Mouse (Mus musculus): ENCODE data around the gene Plbd2. TPM values are rescaled to one million over a fixed set of nuclear protein-coding genes. Genes with fewer than 3 reads are reported as not detected.

The Plbd2 gene
- polyA plus RNA-seq, 1 experiment from 2014 or later = 58.9 TPM

GRCm38 (mm10) chr5:120454756-120455337 lies 48.6 kb downstream of the Plbd2 start:
- no peak overlapping the region for H3K9ac ChIP-seq
- no peak overlapping the region for H3K27ac ChIP-seq
- no peak for ATAC-seq (ENCODE audit: insufficient number of reproducible peaks, low FRiP score, low TSS enrichment, low read depth)
- no peak overlapping the region for H3K4me2 ChIP-seq
- H3K27me3 ChIP-seq = peaks cover 41% of the 10 kb centered on the region
- WGBS = 37% methylated on average over 14 of the region's 14 CpGs
- H3K4me3 ChIP-seq = no peak overlapping the region
- no peaks in the 10 kb centered on the region for H3K4me1 ChIP-seq
- no peaks in the 10 kb centered on the region for H3K9me3 ChIP-seq
- H3K36me3 ChIP-seq = no peaks in the 10 kb centered on the region

GRCm38 (mm10) chr5:120447305-120447704 lies 56.1 kb downstream of the Plbd2 start:
- H3K4me2 ChIP-seq = no peak overlapping the region
- H3K9me3 ChIP-seq = no peaks in the 10 kb centered on the region
- peaks cover 52% of the 10 kb centered on the region for H3K27me3 ChIP-seq
- 26% methylated on average over 13 of the region's 13 CpGs for WGBS
- H3K9ac ChIP-seq = no peak overlapping the region
- no peak overlapping the region for H3K27ac ChIP-seq
- ATAC-seq (ENCODE audit: insufficient number of reproducible peaks, low FRiP score, low TSS enrichment, low read depth) = no peak
- no peaks in the 10 kb centered on the region for H3K36me3 ChIP-seq
- H3K4me3 ChIP-seq = no peak overlapping the region
- H3K4me1 ChIP-seq = no peaks in the 10 kb centered on the region

GRCm38 (mm10) chr5:120440733-120441132 lies 62.7 kb downstream of the Plbd2 start:
- no peak for ATAC-seq (ENCODE audit: insufficient number of reproducible peaks, low FRiP score, low TSS enrichment, low read depth)
- 6% methylated on average over 11 of the region's 14 CpGs for whole genome bisulfite sequencing
- Histone ChIP-seq H3K4me1 (peaks cover 23% of the 10 kb centered on the region), H3K9ac (no peak overlapping the region), H3K27ac (no peak overlapping the region), H3K4me2 (peak overlapping the region; percentile 51), H3K4me3 (peak overlapping the region; percentile 29; the same call in 1 of the 2 replicates), H3K9me3 (no peaks in the 10 kb centered on the region), H3K36me3 (no peaks in the 10 kb centered on the region), H3K27me3 (peaks cover 90% of the 10 kb centered on the region)

- H3K27me3 ChIP-seq = peaks cover 90% of the 10 kb centered on the region
- no peaks in the 10 kb centered on the region for H3K36me3 ChIP-seq
- no peak overlapping the region for H3K9ac ChIP-seq
- ATAC-seq (ENCODE audit: insufficient number of reproducible peaks, low FRiP score, low TSS enrichment, low read depth) = no peak
- peak overlapping the region; percentile 51 for H3K4me2 ChIP-seq
- WGBS = under 1% methylated on average over 61 of the region's 61 CpGs
- peak overlapping the region; percentile 29 for H3K4me3 ChIP-seq
- H3K9me3 ChIP-seq = no peaks in the 10 kb centered on the region
- H3K27ac ChIP-seq = no peak overlapping the region
- peaks cover 24% of the 10 kb centered on the region for H3K4me1 ChIP-seq
These were observed 63.3 kb downstream of the Plbd2 start for GRCm38 (mm10) chr5:120439887-120440670.

GRCm38 (mm10) chr5:120438991-120439710 lies 64.3 kb downstream of the Plbd2 start:
- H3K27ac ChIP-seq = no peak overlapping the region
- H3K36me3 ChIP-seq = no peaks in the 10 kb centered on the region
- H3K4me2 ChIP-seq = no peak overlapping the region
- peaks cover 24% of the 10 kb centered on the region for H3K4me1 ChIP-seq
- no peaks in the 10 kb centered on the region for H3K9me3 ChIP-seq
- peaks cover 90% of the 10 kb centered on the region for H3K27me3 ChIP-seq
- H3K4me3 ChIP-seq = no peak overlapping the region
- 3% methylated on average over 27 of the region's 27 CpGs for WGBS
- H3K9ac ChIP-seq = no peak overlapping the region
- no peak for ATAC-seq (ENCODE audit: insufficient number of reproducible peaks, low FRiP score, low TSS enrichment, low read depth)

- Histone ChIP-seq H3K4me3 (no peak overlapping the region), H3K36me3 (no peaks in the 10 kb centered on the region), H3K27ac (no peak overlapping the region), H3K9me3 (no peaks in the 10 kb centered on the region), H3K4me2 (no peak overlapping the region), H3K4me1 (peaks cover 24% of the 10 kb centered on the region), H3K9ac (no peak overlapping the region), H3K27me3 (peaks cover 92% of the 10 kb centered on the region)
- WGBS = 2% methylated on average over 13 of the region's 13 CpGs
- no peak for ATAC-seq (ENCODE audit: insufficient number of reproducible peaks, low FRiP score, low TSS enrichment, low read depth)
These were observed 65.0 kb downstream of the Plbd2 start for GRCm38 (mm10) chr5:120438469-120438868.

GRCm38 (mm10) chr5:120437986-120438385 lies 65.4 kb downstream of the Plbd2 start:
- Histone ChIP-seq H3K27ac (no peak overlapping the region), H3K4me2 (no peak overlapping the region), H3K27me3 (peaks cover 91% of the 10 kb centered on the region), H3K4me3 (peak overlapping the region; percentile 14), H3K9ac (no peak overlapping the region), H3K4me1 (peaks cover 24% of the 10 kb centered on the region), H3K36me3 (no peaks in the 10 kb centered on the region), H3K9me3 (no peaks in the 10 kb centered on the region)
- WGBS = under 1% methylated on average over 33 of the region's 33 CpGs
- no peak for ATAC-seq (ENCODE audit: insufficient number of reproducible peaks, low FRiP score, low TSS enrichment, low read depth)

GRCm38 (mm10) chr5:120437539-120437938 lies 65.9 kb downstream of the Plbd2 start:
- 1% methylated on average over 17 of the region's 17 CpGs for WGBS
- no peak overlapping the region for H3K4me2 ChIP-seq
- no peaks in the 10 kb centered on the region for H3K36me3 ChIP-seq
- peaks cover 91% of the 10 kb centered on the region for H3K27me3 ChIP-seq
- no peak overlapping the region for H3K27ac ChIP-seq
- peaks cover 24% of the 10 kb centered on the region for H3K4me1 ChIP-seq
- no peak overlapping the region for H3K9ac ChIP-seq
- peak overlapping the region; percentile 14; the same call in 1 of the 2 replicates for H3K4me3 ChIP-seq
- H3K9me3 ChIP-seq = no peaks in the 10 kb centered on the region
- no peak for ATAC-seq (ENCODE audit: insufficient number of reproducible peaks, low FRiP score, low TSS enrichment, low read depth)

- Histone ChIP-seq H3K4me2 (no peak overlapping the region), H3K36me3 (no peaks in the 10 kb centered on the region), H3K27me3 (peaks cover 91% of the 10 kb centered on the region), H3K4me3 (no peak overlapping the region), H3K4me1 (peaks cover 26% of the 10 kb centered on the region), H3K27ac (no peak overlapping the region), H3K9ac (no peak overlapping the region), H3K9me3 (no peaks in the 10 kb centered on the region)
- ATAC-seq (ENCODE audit: insufficient number of reproducible peaks, low FRiP score, low TSS enrichment, low read depth) = no peak
- 0% methylated on average over 18 of the region's 18 CpGs for WGBS
These were observed 66.4 kb downstream of the Plbd2 start for GRCm38 (mm10) chr5:120436885-120437495.

- under 1% methylated on average over 45 of the region's 47 CpGs for WGBS
- ATAC-seq (ENCODE audit: insufficient number of reproducible peaks, low FRiP score, low TSS enrichment, low read depth) = no peak
- Histone ChIP-seq H3K9ac (no peak overlapping the region), H3K4me1 (peaks cover 34% of the 10 kb centered on the region), H3K4me2 (peak overlapping the region; percentile 43), H3K9me3 (no peaks in the 10 kb centered on the region), H3K4me3 (peak overlapping the region; percentile 33), H3K36me3 (no peaks in the 10 kb centered on the region), H3K27me3 (peaks cover 97% of the 10 kb centered on the region), H3K27ac (no peak overlapping the region)
These were observed 67.5 kb downstream of the Plbd2 start for GRCm38 (mm10) chr5:120435731-120436501.

- Histone ChIP-seq H3K9me3 (no peaks in the 10 kb centered on the region), H3K4me3 (peak overlapping the region; percentile 33), H3K4me2 (no peak overlapping the region), H3K9ac (no peak overlapping the region), H3K27ac (no peak overlapping the region), H3K27me3 (peaks cover 98% of the 10 kb centered on the region), H3K4me1 (peaks cover 31% of the 10 kb centered on the region), H3K36me3 (no peaks in the 10 kb centered on the region)
- WGBS = 2% methylated on average over 44 of the region's 44 CpGs
- ATAC-seq (ENCODE audit: insufficient number of reproducible peaks, low FRiP score, low TSS enrichment, low read depth) = no peak
These were observed 68.3 kb downstream of the Plbd2 start for GRCm38 (mm10) chr5:120435006-120435681.

Data from limb, embryonic 15.5 days (tissue).